Mouse (Mus musculus) testis, postnatal 14 days (tissue): ENCODE data around the gene Atg14.
"Not testable (repeated sequence)": the region's sequence is repeated elsewhere in the genome, so short reads cannot be mapped to it uniquely, and the experiment has no call there.

Experiments
- DNase-seq: peaks from one replicate; pipeline ENCODE4 v3.0.0; 2021; ENCODE audit warnings: low spot score

Gene Atg14

GRCm38 (mm10) chr14:47570549-47570948, at the start of gene Atg14:
TSS of gene Atg14 (minus strand) at chr14:47570649.
- DNase-seq, result not testable (repeated sequence)

- no peak for DNase-seq
These were observed 48.4 kb upstream of the Atg14 start for GRCm38 (mm10) chr14:47618891-47619290.

GRCm38 (mm10) chr14:47613254-47613653, 42.8 kb upstream of the Atg14 start:
- peak; percentile 18 for DNase-seq

GRCm38 (mm10) chr14:47597942-47598388, 27.5 kb upstream of the Atg14 start:
- DNase-seq, result peak; percentile 52

- DNase-seq, result no peak
These were observed 24.1 kb upstream of the Atg14 start for GRCm38 (mm10) chr14:47594426-47595103.

DNA sequence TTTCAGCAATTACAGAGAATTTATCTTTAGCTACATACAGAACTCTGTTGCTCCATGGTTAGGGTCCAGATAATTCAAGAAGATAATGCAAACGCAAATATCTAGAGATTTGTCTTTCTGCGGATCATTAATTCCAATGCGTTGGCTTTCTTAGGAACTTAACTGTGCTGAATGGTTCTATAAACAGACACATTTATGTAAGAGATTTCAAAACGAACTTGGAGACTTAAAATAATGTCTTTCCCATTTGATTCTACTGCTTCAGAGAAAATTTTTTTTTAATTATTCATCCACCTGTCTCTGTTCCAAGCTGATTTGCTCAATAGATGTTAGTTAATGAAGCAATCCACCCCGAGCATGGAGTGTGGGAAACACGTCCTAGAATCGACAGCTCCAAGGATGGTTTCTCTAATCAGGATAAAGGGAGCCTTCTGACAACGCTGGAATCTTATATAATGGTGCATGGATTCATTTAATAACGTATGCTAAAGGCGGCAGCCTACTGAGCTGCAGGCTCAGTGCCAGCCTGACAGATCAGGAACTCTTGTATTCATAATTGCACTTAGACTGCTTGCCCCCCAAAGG, 20.0 kb upstream of the Atg14 start:
- DNase-seq, result no peak

DNA sequence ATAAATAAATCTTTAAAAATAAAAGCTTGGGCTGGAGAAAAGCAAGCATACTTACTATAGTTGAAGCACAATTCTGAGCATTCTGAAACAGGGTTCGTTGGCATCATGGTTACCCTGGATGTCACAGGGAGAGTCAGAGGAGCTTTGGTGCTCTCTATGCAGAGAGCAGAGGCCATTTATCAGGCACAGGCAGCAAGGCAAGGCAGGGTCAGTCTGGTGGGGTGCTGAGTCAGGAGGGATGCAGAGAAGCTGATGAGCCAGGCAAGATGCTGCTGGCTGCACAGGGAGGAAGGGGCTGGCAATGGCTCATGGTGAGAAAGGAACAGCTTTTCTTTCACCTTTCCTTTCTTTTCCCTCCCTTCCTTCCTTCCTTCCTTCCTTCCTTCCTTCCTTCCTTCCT, 19.0 kb upstream of the Atg14 start:
- DNase-seq, result no peak

- no peak for DNase-seq
These were observed 13.9 kb upstream of the Atg14 start for GRCm38 (mm10) chr14:47584346-47584745.

DNA sequence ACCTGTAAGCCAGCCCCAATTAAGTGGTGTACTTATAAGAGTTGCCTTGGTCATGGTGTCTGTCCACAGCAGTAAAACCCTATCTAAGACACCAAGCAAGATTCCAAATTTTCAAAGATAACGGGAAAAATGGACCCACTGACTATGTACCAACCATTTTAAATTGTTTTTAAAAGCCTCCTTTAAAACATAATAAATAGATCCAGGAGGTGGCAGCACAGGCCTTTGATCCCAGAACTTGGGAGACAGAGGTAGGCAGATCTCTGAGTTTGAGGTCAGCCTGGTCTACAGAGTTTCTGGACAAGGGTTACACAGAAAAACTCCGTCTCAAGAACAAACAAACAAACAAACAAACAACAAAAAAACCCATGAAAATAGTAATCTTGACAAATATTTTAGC, 11.2 kb upstream of the Atg14 start:
- DNase-seq, result no peak

DNA sequence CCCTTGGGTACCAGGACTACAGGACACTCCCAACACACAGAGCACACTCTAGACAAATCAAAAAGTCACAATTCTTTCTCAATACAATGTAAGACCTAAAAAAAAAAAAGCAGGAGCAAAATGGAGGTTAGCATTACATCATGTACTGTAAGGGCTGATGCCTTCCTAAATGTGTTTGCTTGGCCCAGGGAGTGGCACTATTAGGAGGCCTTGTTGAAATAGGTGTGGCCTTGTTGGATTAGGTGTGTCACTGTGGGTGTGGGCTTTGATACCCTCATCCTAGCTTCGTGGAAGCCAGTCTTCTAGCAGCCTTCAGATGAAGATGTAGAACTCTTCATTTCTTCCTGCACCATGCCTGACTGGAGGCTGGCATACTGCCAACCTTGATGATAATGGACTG, 10.8 kb upstream of the Atg14 start:
- no peak for DNase-seq

GRCm38 (mm10) chr14:47578086-47578485, 7.6 kb upstream of the Atg14 start:
- no peak for DNase-seq

GRCm38 (mm10) chr14:47576687-47577086, 6.2 kb upstream of the Atg14 start:
- no peak for DNase-seq

DNA sequence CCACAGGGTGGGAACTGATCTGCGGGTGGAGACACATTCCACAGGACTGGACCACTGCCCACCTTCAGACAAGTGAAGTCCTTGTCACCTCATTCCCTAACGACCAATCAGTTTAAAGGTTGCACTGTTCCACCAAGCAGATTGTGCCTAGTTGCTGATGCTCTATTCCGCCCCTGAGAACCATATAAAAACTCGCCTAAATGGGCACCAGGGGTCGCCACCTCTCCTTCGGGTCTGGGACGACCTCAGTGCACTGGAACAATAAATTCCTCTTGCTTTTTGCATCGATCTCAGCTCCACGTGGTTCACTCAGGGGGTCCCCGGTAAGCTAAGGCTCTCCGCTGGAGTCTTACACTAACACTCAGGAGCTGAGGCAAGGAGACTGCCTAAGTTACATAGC, 4.3 kb upstream of the Atg14 start:
- DNase-seq, result no peak

- no peak for DNase-seq
These were observed 2.3 kb upstream of the Atg14 start for GRCm38 (mm10) chr14:47572707-47573106.

DNA sequence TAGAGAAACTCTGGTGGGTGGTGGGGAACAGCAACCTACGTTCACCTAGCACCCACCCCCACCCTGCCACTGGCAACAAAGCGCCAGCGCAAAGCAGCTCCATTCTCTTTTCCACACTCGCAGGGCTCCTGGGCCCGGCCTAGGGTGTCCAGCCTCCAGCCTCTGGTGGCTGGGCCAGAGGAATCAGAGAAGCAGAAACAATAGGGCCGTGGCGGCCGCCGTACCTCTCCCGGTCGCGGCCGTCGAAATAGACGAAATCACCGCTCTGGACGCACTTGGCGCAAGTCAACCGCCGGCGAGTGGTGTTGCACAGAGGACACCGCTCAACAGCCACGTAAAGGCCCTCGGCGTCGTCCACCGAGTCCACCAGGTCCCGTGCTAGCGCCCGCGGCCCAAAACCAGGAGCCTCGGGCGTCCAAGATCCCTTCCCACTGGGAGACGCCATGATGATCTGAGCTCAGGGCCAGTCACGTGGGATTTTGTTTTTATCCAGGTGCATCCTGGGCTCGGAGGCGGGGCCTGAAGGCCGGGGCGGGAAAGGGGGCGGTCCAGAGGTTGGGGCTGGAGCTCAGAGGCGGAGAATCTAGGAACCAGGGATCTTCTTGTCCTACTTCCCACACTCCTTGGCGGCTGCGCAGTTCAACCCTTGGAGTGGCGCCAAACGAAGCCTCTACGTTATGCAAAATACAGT, 2.3 kb downstream of the Atg14 start:
- peak; percentile 95 for DNase-seq

GRCm38 (mm10) chr14:47563106-47563505, 7.3 kb downstream of the Atg14 start:
- DNase-seq, result no peak

DNA sequence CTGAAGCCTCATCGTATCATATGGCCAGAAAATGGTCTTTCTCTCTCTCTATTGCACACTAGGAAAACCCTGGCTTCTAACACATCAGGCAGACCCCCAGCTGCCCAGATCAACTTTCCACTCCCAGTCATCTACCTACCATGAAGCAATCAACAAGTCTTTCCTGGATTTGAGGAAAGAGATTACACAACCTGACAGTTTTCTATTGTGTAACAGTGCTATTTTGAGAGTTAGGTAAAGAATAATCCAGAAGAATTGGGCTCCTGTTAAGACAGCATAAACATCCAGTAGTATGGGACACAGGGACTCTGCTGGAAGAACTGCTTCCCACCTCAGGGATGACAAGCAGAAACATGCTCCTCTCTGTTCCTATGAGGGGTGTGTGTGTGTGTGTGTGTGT, 7.9 kb downstream of the Atg14 start:
- DNase-seq, result no peak

DNA sequence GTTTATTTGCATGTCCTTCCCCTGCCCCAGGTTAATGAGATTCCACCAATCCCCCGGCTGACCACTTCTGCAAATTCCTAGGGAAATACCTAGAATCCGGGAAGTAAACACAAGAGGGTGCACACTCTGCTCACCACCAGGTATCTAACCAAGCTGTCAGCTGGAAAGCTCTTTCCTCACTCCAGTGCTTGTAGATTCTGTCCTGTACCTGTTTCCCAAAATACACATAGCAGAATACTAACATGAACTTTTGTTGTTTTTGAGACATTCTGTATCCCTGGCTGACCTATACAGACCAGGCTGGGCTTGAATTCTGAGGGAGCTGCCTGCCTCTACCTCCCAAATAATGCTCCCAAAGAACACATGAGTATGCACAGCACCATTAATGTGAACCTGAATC, 9.7 kb downstream of the Atg14 start:
- DNase-seq, result no peak

- DNase-seq, result no peak
These were observed 15.2 kb downstream of the Atg14 start for GRCm38 (mm10) chr14:47555225-47555624.

DNA sequence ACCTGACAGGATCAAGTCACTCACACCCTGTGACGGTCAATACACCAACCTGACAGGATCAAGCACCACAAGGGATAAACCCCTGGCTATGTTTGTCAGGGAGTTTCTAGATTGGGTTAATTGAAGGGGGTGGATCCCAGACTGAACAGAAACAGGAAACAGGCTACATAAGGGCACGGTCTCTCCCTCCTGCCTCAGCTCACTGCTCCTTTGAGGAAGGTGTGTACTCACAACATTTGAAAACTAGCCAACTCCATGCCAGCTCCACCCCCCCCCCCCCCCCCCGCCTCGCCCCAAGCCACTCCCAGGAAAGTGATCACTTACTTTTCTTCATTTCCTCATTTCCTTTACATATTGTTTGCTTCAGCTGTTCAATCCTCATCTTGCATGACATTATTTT, 16.2 kb downstream of the Atg14 start:
- no peak for DNase-seq

GRCm38 (mm10) chr14:47553380-47553779, 17.1 kb downstream of the Atg14 start:
- DNase-seq, result no peak

- DNase-seq, result no peak
These were observed 18.8 kb downstream of the Atg14 start for GRCm38 (mm10) chr14:47551668-47552067.

DNA sequence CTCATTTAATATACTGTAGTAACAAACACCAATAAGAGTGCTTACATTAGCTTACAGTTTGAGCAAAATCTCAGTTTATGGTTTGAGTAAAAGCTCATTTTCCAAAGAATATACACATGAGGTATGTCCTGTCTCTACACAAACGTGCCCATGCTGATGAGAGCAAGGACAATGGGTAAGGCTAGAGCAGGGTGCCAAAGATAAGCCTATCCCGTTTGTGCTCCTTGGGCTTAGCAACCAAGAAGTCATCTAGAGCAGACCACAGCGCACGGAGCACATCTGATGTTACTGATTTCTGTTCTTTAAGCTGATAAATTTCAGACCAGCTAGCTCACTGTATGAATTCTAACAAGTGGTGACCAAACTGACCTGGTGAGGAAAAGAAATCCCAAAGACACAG, 25.6 kb downstream of the Atg14 start:
- DNase-seq, result no peak
